Mouse (Mus musculus) common myeloid progenitor, adult 5-6 weeks (primary cell): ENCODE data around the gene Rnase1. TPM values are rescaled to one million over a fixed set of nuclear protein-coding genes. Genes with fewer than 3 reads are reported as not detected.

Experiments used
- ATAC-seq: replicated peaks from 2 replicates; pipeline ENCODE4 v1.8.0; 2016; ENCODE audit warnings: low read depth, mild to moderate bottlenecking, moderate TSS enrichment, inconsistent platforms; ENCODE audit not compliant: poor library complexity, severe bottlenecking
- total RNA-seq: library from RNA; stranded (forward); fragments of 200-1000, 187-1606 nt; gene quantifications from 2 replicates; pipeline ENCODE4 v1.2.3, GENCODE M21; 2017

Gene Rnase1
- total RNA-seq, 1 experiment from 2014 or later: not detected

DNA sequence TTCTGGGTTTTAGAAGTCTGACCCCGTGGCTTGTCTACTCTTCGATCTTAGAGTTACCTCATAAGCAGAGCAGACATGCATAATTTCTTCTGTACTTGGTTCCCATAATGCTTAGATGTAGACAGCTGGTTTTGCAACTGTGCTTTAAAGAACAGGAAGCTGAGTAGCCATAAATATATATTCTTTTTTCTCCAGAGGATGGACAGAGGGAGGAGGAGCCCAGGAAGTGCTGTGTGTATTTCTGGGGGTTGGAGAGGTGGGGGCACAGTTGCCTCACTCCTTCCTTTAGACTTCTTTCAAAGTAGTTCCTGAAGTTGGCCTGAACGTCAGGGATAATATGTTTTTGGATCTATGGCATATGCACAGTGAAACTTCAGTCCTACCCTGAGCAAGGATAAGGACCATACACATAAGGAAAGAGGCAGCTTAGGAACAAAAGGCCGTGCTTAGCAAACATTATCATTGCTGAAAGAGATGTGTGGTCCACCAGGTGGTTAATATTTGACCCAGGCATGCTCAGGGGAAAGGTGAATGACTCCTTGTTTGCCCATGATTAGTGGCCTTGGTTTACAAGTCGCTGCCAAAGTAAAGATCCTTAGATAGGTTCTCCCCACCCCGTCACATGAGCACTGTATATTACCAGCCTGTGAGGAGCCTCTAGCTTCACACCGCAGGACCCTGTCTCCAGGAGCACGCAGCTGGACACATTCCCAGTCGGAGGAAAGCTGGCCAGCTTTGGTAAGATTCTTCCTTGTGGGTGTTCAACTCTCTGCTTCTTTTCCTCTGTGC is 50.7 kb downstream of the Rnase1 start:
- ATAC-seq: peak; percentile 23

Other genes starting within 250 kb of the Rnase1 start
- 0.32 TPM in 1 of 2 replicates, not detected in the other for gene Klhl33, start 249.3 kb downstream of the Rnase1 start, total RNA-seq
- 110 and 124 TPM in 2 replicates for gene Osgep, start 221.9 kb downstream of the Rnase1 start, total RNA-seq
- 206 and 222 TPM in 2 replicates for gene Apex1, start 221.8 kb downstream of the Rnase1 start, total RNA-seq
- 15.6 and 17.3 TPM in 2 replicates for gene Pip4p1, start 215.9 kb downstream of the Rnase1 start, total RNA-seq
- 144 and 156 TPM in 2 replicates for gene Pnp, start 215.7 kb downstream of the Rnase1 start, total RNA-seq
- gene Gm49342, start 202.3 kb downstream of the Rnase1 start, total RNA-seq: 34.9 and 44.0 TPM in 2 replicates
- 1.5 and 5.4 TPM in 2 replicates for gene Pnp2, start 190.8 kb downstream of the Rnase1 start, total RNA-seq
- gene Rnase10, start 139.0 kb downstream of the Rnase1 start, total RNA-seq: not detected in 2 replicates
- not detected in 2 replicates for gene Rnase9, start 104.9 kb downstream of the Rnase1 start, total RNA-seq
- not detected in 2 replicates for gene Rnase11, start 96.6 kb downstream of the Rnase1 start, total RNA-seq
- gene Rnase12, start 89.1 kb downstream of the Rnase1 start, total RNA-seq: not detected in 2 replicates
- not detected in 2 replicates for gene Olfr750, start 72.3 kb downstream of the Rnase1 start, total RNA-seq
- gene Rnase4, start 55.7 kb downstream of the Rnase1 start, total RNA-seq: 0.82 and 2.5 TPM in 2 replicates
- 1.1 TPM in 1 of 2 replicates, not detected in the other for gene Ang, start 55.6 kb downstream of the Rnase1 start, total RNA-seq
- not detected in 2 replicates for gene Eddm3b, start 32.4 kb downstream of the Rnase1 start, total RNA-seq
- 49.7 and 62.1 TPM in 2 replicates for gene Rnase6, start 22.9 kb downstream of the Rnase1 start, total RNA-seq
- not detected in 2 replicates for gene Rnase2b, start 15.5 kb upstream of the Rnase1 start, total RNA-seq
- not detected in 2 replicates for gene Ang2, start 52.4 kb upstream of the Rnase1 start, total RNA-seq
- not detected in 2 replicates for gene Ear14, start 56.6 kb upstream of the Rnase1 start, total RNA-seq
- not detected in 2 replicates for gene Rnase2a, start 109.3 kb upstream of the Rnase1 start, total RNA-seq
- not detected in 2 replicates for gene Gm7247, start 215.0 kb upstream of the Rnase1 start, total RNA-seq